Mouse (Mus musculus): ENCODE measurements around the gene B3gnt6.

DNA sequence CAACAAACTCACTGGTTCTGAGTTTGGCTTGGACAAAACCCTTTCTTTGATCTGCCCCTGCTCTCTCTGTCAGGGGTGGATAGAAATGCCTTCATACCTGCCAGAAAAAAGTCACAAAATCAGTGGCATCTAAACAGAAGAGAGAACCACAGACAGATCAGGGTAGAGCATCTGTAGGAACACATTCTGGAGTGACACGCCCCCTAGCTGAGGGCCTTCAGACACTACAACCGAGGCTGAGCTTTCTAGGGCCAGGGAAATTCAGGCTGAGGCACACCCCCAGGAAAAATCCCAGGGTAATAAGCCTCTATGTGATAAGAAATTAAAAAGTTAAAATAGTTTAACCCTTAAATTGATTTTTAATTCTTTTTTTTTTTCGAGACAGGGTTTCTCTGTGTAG lies 45.9 kb downstream of the B3gnt6 start:
- TF ChIP-seq CTCF (IDR thresholded peaks at IDR 0.05; ENCODE audit: borderline replicate concordance, control insufficient read depth, extremely low read depth, insufficient read depth, low read length, poor library complexity) (no peak), POLR2A (IDR thresholded peaks at IDR 0.05; ENCODE audit: control insufficient read depth, extremely low read depth, insufficient read depth, low read length, poor library complexity) (no peak)
